26 mouse cellular contexts compared by ENCODE assay signal in the genomic region with DNA sequence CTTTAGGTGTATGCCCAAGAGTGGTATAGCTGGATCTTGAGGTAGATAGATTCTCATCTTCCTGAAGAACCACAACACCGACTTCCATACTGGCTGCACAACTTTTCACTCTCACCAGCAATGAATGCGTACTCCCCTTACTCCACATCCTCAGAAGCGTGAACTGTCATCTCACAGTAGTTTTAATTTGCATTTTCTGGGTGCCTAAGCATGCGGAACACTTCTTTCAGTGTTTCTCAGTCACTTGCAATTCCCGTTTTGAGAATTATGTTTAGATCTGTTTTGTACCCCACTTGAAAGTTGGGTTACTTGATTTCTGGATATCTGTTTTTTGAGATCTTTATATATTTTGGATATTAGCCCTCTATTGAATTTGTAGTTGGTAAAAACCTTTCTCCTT. TPM values are rescaled to one million over a fixed set of nuclear protein-coding genes. Genes with fewer than 3 reads are reported as not detected.
A peak's percentile ranks its signal among the peaks of the same experiment; 100 is the strongest.
DNase-seq lines count a peak whose midpoint lies in the region; ATAC-seq and TF ChIP-seq lines count a peak whose summit lies in the region.
"Had no signal": no experiment of that assay in that cellular context is flagged by ENCODE, and none has a peak within 500 bp of the region (broad histone marks: within the 10 kb centered on the region; RNA-seq: fewer than 3 reads in every experiment).

No protein-coding gene starts in this region.

- no peaks in the 10 kb centered on the region for H3K4me1 ChIP-seq in thymus, adult 2 months (replicated peaks; ENCODE audit: control insufficient read depth, insufficient read depth, low read length)
- H3K4me1 ChIP-seq: embryonic facial prominence, embryonic 13.5 days; embryonic facial prominence, embryonic 15.5 days; forebrain, embryonic 10.5 days; forebrain, embryonic 13.5 days; forebrain, embryonic 15.5 days had no signal

- WGBS in thymus, adult 2 months: 93% methylated on average over 5 of the region's 5 CpGs

- ATAC-seq in neutrophil, adult 5-6 weeks (ENCODE audit: extremely low read depth, insufficient number of reproducible peaks, low FRiP score, poor library complexity, severe bottlenecking): peak; percentile 56; the same call in 1 of the 2 replicates
- ATAC-seq: activated CD4-positive, CD25-positive, alpha-beta regulatory T cell, adult 4 months; forebrain, embryonic 13.5 days; forebrain, embryonic 15.5 days; forebrain, postnatal 0 days; Patski had no signal

- no peaks in the 10 kb centered on the region for H3K27me3 ChIP-seq in thymus, adult 2 months (ENCODE audit: control insufficient read depth, insufficient read depth, low read length)
- H3K27me3 ChIP-seq: embryonic facial prominence, embryonic 13.5 days; embryonic facial prominence, embryonic 15.5 days; forebrain, embryonic 13.5 days; forebrain, embryonic 15.5 days had no signal

- no peaks in the 10 kb centered on the region for H3K36me3 ChIP-seq in thymus, adult 2 months (ENCODE audit: control insufficient read depth, insufficient read depth, low read length)
- H3K36me3 ChIP-seq: embryonic facial prominence, embryonic 13.5 days; embryonic facial prominence, embryonic 15.5 days; forebrain, embryonic 10.5 days; forebrain, embryonic 15.5 days; G1E had no signal

- no peak for TF ChIP-seq CTCF in thymus, adult 2 months (IDR thresholded peaks at IDR 0.05; ENCODE audit: borderline replicate concordance, control insufficient read depth, extremely low read depth, insufficient read depth, low read length, poor library complexity)

- H3K27ac ChIP-seq in thymus, adult 2 months (ENCODE audit: control insufficient read depth, insufficient read depth, low read length): no peak overlapping the region
- H3K27ac ChIP-seq: embryonic facial prominence, embryonic 13.5 days; embryonic facial prominence, embryonic 15.5 days; forebrain, embryonic 10.5 days; forebrain, embryonic 13.5 days; forebrain, embryonic 15.5 days had no signal

- DNase-seq in A20 (ENCODE audit: low read depth, low spot score): peak; percentile 71
- DNase-seq in B cell, adult 2 months: peak; percentile 31 to 37
- no peak for DNase-seq in cerebellum, adult 11 months
- no peak for DNase-seq in urinary bladder, postnatal 25 days (ENCODE audit: low spot score)
- DNase-seq in thymus, adult 2 months: no peak
- DNase-seq: adrenal gland, adult 8-10 months; adrenal gland, postnatal 14 days; adrenal gland, postnatal 36 days; cerebellum, adult 18-20 months; cerebellum, adult 8-10 months; cerebellum, adult 9-11 months; cerebellum, postnatal 14 days; cerebellum, postnatal 36 days; embryo, embryonic 11 days; forebrain, postnatal 0 days had no signal

- TF ChIP-seq POLR2A in thymus, adult 2 months (IDR thresholded peaks at IDR 0.05; ENCODE audit: control insufficient read depth, extremely low read depth, insufficient read depth, low read length, poor library complexity): no peak

- no peak overlapping the region for H3K4me3 ChIP-seq in thymus, adult 2 months (ENCODE audit: control insufficient read depth, insufficient read depth, low read length)
- H3K4me3 ChIP-seq: embryonic facial prominence, embryonic 13.5 days; embryonic facial prominence, embryonic 15.5 days; erythroblast, embryonic 14.5 days; forebrain, embryonic 10.5 days; forebrain, embryonic 13.5 days; forebrain, embryonic 15.5 days had no signal

RNA-seq across cellular contexts. Expression of a gene that starts 28.1 kb away (rescaled TPM):
- total RNA-seq in neutrophil, adult 5-6 weeks (2017): 6.4 and 10.5 TPM in 2 replicates
- polyA plus RNA-seq in thymus, adult 2 months (2012; rRNA removed): 9.0 and 10.0 TPM in 2 replicates
- polyA plus RNA-seq: erythroblast, embryonic 14.5 days had no signal

RNA-seq across cellular contexts. Expression of a gene that starts 29.9 kb away (rescaled TPM):
- total RNA-seq in neutrophil, adult 5-6 weeks (2017): 2.2 and 2.9 TPM in 2 replicates
- 0.20 and 0.47 TPM in 2 replicates for polyA plus RNA-seq in thymus, adult 2 months (2012; rRNA removed)

RNA-seq across cellular contexts. Expression of a gene that starts 30.9 kb away (rescaled TPM):
- total RNA-seq in neutrophil, adult 5-6 weeks (2017): 13.3 and 15.0 TPM in 2 replicates
- 14.2 and 16.2 TPM in 2 replicates for polyA plus RNA-seq in thymus, adult 2 months (2012; rRNA removed)

RNA-seq across cellular contexts. Expression of a gene that starts 44.5 kb away (rescaled TPM):
- total RNA-seq in neutrophil, adult 5-6 weeks (2017): 0.70 TPM in 1 of 2 replicates, not detected in the other
- polyA plus RNA-seq in thymus, adult 2 months (2012; rRNA removed): 1.5 and 3.3 TPM in 2 replicates
- polyA plus RNA-seq: activated CD4-positive, CD25-positive, alpha-beta regulatory T cell, adult 4 months; embryonic facial prominence, embryonic 11.5 days; erythroblast, embryonic 14.5 days; G1E had no signal

RNA-seq across cellular contexts. Expression of a gene that starts 55.7 kb away (rescaled TPM):
- 1.9 and 2.1 TPM in 2 replicates for total RNA-seq in neutrophil, adult 5-6 weeks (2017)
- 9.6 and 14.1 TPM in 2 replicates for polyA plus RNA-seq in thymus, adult 2 months (2012; rRNA removed)
- total RNA-seq: G1E had no signal
- polyA plus RNA-seq: erythroblast, embryonic 14.5 days; G1E had no signal

Comparison
In these comparisons a context has a peak if more than half of its experiments do, and no peak if none do; other contexts are left out.
1. DNase-seq: peak in A20 (single experiment) and B cell, adult 2 months (2 of 2); none in cerebellum, adult 11 months (single experiment), urinary bladder, postnatal 25 days (single experiment) and thymus, adult 2 months (single experiment).